Mouse (Mus musculus) testis, adult 2 months (tissue): ENCODE measurements around the gene Hsd11b2.

Source experiments
- CTCF ChIP-seq: fragments of 200-500 bp; IDR thresholded peaks from 2 replicates; pipeline ENCODE4 v1.5.1; 2012; ENCODE audit warnings: low read depth, mild to moderate bottlenecking, inconsistent platforms, low read length, moderate library complexity; ENCODE audit not compliant: control insufficient read depth, insufficient read depth, insufficient replicate concordance
- POLR2A ChIP-seq: fragments of 200-500 bp; IDR thresholded peaks from 2 replicates; pipeline ENCODE4 v1.6.1; 2012; ENCODE audit warnings: low read depth, mild to moderate bottlenecking, inconsistent platforms, low read length, moderate library complexity; ENCODE audit not compliant: control insufficient read depth

DNA sequence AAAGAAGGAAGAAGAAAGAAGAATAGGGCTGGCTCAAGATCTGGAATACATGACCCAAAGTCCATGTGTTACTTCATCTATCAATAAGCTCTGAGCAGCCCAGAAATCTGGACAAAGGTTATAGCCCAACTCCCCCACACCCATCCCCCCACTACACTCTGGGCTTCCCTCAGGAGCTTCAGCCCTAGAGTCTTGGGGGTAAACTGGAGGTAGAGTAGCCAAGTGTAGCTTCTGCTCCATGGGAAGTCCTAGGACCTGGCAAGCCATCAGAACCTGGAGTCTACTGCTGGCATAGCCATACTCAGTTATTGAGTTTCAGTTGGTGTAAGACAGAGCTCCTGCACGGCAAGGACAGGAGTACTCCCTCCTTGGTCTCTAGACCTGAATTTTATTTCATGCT, 31.0 kb downstream of the Hsd11b2 start:
- TF ChIP-seq POLR2A (no peak), CTCF (no peak)
